Mouse (Mus musculus): Measurements from ENCODE around the gene Lgr4.

Lgr4 gene

GRCm38 (mm10) chr2:109921298-109922035 is 4.0 kb downstream of the Lgr4 start:
- no peak for DNase-seq (ENCODE audit: low spot score)

DNA sequence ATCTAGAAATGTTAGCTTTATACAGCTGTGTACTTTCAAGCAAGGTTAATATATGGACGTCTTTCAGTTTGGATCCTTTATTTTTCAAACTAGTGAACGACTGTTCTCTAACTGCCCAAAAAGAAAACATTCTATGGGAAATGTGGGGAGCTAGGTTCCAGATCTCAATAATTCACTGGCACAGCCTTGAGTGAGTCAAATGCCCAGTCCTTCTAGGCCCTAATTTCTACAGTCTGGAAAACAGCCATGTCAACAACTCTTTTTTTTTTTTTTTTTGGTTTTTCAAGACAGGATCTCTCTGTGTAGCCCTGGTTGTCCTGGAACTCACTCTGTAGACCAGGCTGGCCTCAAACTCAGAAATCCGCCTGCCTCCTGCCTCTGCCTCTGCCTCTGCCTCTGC is 4.9 kb downstream of the Lgr4 start:
- no peak for DNase-seq (ENCODE audit: low spot score)

- no peak for DNase-seq (ENCODE audit: low spot score)
Observed at GRCm38 (mm10) chr2:109923031-109923430, 5.6 kb downstream of the Lgr4 start.

- DNase-seq (ENCODE audit: low spot score), result no peak
Observed at GRCm38 (mm10) chr2:109923945-109924344, 6.5 kb downstream of the Lgr4 start.

DNA sequence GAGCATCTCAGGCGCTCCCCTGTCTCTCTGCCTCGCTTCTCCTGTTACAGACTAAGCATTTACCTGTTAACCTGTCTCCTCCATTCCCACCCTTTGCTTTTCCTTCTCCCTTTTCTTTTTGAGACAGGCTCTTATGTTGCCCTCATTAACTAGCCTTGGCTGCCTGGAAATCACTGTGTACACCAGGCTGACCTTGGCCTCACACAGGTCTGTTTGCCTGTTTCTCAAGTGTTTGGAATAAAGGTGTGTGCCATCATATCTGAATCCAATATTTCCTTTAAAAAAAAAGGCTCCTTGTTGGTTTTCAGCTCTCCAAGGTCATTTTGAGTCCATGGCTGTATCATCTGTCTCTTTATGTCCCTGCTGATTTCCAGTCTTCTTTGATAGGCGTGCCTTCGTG is 9.5 kb downstream of the Lgr4 start:
- no peak for DNase-seq (ENCODE audit: low spot score)

DNA sequence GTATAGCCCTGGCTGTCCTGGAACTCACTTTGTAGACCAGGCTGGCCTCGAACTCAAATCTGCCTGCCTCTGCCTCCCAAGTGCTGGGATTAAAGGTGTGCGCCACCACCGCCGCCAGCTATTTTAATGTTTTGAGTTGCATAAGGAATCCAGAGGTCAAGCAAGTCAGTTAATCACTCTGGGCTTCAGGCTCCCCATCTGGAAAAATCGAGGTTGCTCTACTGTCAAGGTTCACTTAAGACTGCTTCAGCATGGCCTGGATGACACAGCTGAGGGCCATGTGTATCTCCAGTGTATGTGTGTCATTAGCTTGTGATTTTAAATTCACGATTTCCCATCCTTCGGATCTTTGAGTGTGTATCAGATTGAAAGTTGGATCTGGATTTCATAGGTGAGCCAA is 10.0 kb downstream of the Lgr4 start:
- no peak for DNase-seq (ENCODE audit: low spot score)

DNA sequence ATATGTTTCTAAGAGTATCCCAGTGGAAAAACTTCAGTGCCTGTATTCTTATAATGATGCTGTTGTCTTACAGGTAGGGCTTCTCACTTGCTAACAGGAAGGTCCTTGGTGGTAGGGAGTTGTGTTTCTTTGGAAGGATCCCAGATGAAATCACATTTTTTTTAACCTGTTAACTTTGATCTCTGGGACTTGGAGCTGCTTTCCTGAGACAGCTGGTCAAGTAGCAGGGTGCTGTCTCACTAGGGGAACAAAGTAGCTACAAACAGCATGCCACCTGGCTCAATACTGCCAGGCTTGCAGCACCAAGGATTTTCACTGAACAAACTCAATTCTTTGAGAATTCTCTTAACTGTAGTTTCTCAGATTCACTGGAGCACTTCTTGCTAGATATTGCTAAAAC is 10.4 kb downstream of the Lgr4 start:
- no peak for DNase-seq (ENCODE audit: low spot score)

- no peak for DNase-seq (ENCODE audit: low spot score)
Observed at GRCm38 (mm10) chr2:109928791-109929190, 11.3 kb downstream of the Lgr4 start.

GRCm38 (mm10) chr2:109929256-109929655 is 11.8 kb downstream of the Lgr4 start:
- no peak for DNase-seq (ENCODE audit: low spot score)

GRCm38 (mm10) chr2:109930366-109930765 is 12.9 kb downstream of the Lgr4 start:
- no peak for DNase-seq (ENCODE audit: low spot score)

- DNase-seq (ENCODE audit: low spot score), result no peak
Observed at GRCm38 (mm10) chr2:109930771-109931170, 13.3 kb downstream of the Lgr4 start.

- DNase-seq (ENCODE audit: low spot score), result no peak
Observed at GRCm38 (mm10) chr2:109931978-109932780, 14.7 kb downstream of the Lgr4 start.

DNA sequence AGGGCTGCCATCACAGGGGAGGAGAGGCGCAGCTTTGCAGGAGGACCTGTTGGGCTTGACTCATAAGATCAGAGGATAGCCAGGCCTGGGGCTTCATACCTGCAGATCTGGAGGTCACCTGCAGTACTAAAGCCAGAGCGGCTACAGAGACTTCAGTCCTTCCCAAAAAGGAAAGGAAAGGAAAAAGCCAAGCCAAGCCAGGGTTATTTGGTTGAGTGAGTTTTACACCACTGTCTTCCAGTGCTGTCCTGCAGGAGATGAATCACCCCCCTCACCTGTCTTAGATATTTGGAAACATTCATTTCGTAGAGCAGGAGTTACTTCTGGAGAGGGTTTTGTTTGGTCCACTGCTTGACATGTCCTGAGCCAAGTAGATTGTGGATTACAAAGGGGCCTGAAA is 15.7 kb downstream of the Lgr4 start:
- DNase-seq (ENCODE audit: low spot score), result no peak

DNA sequence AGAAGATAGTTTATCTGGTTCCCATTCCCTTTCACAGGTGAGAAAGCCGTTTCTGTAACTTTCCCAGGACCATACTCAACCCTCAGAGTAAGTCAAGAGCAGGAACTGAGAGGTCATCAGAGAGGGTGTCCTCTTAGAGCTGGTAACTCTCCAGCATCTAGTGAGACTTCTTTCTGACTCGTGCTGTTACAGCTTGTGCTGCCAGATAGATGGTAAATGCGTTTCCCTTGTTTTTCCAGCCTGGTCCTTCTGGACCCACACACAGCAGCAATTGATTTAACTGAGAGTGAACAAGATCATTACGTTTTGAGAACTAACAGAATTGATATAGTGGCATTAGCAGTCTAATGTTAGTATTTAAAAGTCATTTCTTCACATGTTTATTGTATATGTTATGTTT is 16.6 kb downstream of the Lgr4 start:
- DNase-seq (ENCODE audit: low spot score), result no peak

DNA sequence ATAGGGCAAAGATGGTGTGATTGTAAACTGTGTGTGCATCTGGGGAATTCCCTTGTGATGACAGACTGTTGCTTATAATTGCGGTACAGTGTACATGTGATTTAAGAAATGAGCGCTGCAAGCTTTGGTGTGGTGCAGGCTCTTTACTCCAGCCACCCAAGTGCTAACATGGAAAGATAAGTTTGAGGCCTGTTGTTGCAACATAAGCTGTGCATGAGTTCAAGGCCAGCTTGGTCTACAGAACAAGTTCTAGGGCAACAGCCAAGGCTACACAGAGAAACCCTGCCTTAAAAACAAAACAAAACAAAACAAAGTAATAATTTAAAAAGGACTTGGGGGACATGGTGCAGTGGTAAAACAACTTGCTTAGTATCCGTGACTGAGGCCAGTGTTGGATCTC is 17.7 kb downstream of the Lgr4 start:
- no peak for DNase-seq (ENCODE audit: low spot score)

DNA sequence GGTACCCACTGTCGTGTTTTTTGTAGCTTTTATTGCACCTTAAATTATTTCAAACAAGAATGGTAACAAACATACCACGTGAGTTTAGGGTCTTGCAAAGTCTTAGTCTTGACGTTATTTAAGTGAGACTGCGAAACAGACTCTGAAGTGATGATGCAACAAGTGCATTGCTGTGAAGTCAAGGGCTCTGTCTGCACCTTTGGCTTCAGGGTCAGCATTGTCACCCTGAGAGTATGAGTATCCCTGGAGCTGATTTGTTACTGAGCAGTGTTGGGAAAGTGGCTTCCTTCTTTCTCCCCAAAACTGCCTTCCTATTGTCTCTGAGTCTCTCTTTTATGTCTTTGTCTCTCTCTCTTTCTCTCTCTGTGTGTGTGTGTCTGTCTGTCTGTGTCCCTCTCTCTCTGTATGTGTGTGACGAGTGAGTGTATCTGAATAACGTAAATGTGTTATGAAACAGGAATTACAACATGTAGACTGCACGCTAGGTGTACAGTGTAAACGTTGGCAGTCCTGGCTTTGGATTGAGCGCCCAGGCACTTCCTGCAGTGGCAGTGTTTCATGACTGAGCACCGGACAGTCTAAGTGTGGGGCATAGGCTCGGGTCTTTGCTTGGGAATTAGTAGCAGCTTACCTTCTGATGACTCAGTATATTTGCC is 18.4 kb downstream of the Lgr4 start:
- DNase-seq (ENCODE audit: low spot score), result no peak

- DNase-seq (ENCODE audit: low spot score), result no peak
Observed at GRCm38 (mm10) chr2:109936410-109936755, 18.9 kb downstream of the Lgr4 start.

- DNase-seq (ENCODE audit: low spot score), result no peak
Observed at GRCm38 (mm10) chr2:109941973-109942444, 24.6 kb downstream of the Lgr4 start.

GRCm38 (mm10) chr2:109942810-109943570 is 25.5 kb downstream of the Lgr4 start:
- DNase-seq (ENCODE audit: low spot score), result no peak

- DNase-seq (ENCODE audit: low spot score), result no peak
Observed at GRCm38 (mm10) chr2:109944995-109945394, 27.5 kb downstream of the Lgr4 start.

DNA sequence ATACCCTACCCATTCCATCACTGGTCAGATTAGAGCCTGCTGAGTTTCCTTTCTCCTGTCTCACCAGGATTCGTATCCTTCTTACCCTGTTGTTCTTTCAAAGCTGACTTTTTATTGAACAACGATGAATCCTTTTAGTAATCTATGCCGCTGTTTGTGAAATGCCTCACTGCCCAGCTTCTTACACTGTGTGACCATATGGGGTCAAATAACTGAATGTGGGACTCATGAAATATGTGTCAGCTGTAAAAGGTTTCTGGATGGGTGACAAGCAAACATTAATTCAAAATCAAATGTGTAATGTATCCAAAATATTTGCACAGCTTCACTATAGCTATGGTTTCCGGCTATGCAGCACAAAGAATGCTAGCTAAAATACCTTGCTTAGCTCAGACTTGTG is 28.1 kb downstream of the Lgr4 start:
- no peak for DNase-seq (ENCODE audit: low spot score)

DNA sequence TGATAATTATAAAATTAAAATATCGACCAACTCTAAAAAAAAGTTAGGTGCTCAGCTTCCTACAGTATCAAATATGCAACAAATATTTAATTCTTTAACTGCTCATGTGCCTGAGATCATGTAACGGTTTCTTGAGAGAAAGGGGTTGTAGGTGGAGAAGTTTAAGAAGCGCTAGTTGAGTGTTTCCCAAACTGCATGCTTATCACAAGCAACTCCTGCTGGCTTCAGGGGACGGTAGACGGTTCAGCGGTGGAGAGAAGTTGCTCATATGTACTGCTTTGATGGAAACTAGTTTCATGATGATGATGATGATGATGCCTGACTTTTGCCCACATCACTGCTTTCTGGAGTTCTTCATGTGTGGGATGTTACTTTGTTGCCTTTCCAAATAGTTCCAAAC is 29.0 kb downstream of the Lgr4 start:
- no peak for DNase-seq (ENCODE audit: low spot score)

Measured in testis, postnatal 14 days (tissue).